8 mouse cellular contexts compared by ENCODE assay signal in the genomic region with DNA sequence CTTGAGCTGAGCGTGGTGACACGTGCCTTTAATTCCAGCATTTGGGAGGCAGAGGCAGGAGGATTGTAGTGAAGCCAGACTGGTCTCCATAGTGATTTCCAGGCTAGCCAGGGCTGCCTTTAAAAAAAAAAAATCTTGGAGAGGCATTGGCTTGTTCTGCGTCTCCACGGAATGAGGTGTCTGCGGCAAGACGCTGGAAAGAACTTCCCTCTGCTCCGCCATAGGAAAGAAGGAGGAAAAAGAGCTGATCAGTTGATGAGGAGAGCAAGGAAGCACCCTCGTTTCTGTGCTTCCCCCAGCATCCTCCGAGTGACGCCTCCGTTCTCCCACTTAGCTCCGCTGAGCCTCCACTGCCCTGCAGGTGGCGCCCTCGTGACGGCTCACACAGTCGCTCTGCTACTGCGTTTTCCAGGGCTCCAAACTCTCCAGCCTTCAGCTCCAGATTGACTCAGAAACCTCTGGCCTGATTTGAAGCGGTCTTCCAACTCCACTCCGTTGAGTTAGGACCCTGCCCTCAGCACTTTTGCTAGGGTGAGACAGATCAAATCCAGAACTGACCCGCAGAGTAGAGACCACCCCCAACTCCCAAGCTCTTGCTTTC. TPM values are rescaled to one million over a fixed set of nuclear protein-coding genes. Genes with fewer than 3 reads are reported as not detected.
DNase-seq lines count a peak whose midpoint lies in the region; ATAC-seq and TF ChIP-seq lines count a peak whose summit lies in the region.

No protein-coding gene starts in this region.

- TF ChIP-seq POLR2A in brain, embryonic 14.5 days (IDR thresholded peaks at IDR 0.05; ENCODE audit: borderline replicate concordance, extremely low read depth, insufficient read depth, insufficient read length, poor library complexity, severe bottlenecking) = no peak

- H3K27ac ChIP-seq in forebrain, embryonic 11.5 days (ENCODE audit: low read depth, low read length) = no peak overlapping the region
- H3K27ac ChIP-seq in heart, embryonic 16.5 days (ENCODE audit: low read length) = no peak overlapping the region
- H3K27ac ChIP-seq in liver, embryonic 16.5 days (ENCODE audit: low read length) = no peak overlapping the region
- H3K27ac ChIP-seq in neural tube, embryonic 13.5 days (replicated peaks) = no peak overlapping the region

- TF ChIP-seq CTCF in C2C12 (IDR thresholded peaks at IDR 0.05; ENCODE audit: control insufficient read depth, insufficient read depth, insufficient read length) = peak; percentile 98
- peak; percentile 98 for TF ChIP-seq CTCF in brain, embryonic 14.5 days (IDR thresholded peaks at IDR 0.05; ENCODE audit: borderline replicate concordance, extremely low read depth, insufficient read depth, insufficient read length)

- peak overlapping the region; percentile 25 for H3K4me2 ChIP-seq in forebrain, embryonic 11.5 days (ENCODE audit: low read depth, low read length, severe bottlenecking)
- peak overlapping the region; percentile 40 for H3K4me2 ChIP-seq in heart, embryonic 16.5 days (ENCODE audit: low read depth, low read length)
- H3K4me2 ChIP-seq in liver, embryonic 16.5 days (ENCODE audit: low read depth, low read length) = no peak overlapping the region
- H3K4me2 ChIP-seq in neural tube, embryonic 13.5 days = peak overlapping the region; percentile 48

- DNase-seq in brain, embryonic 14.5 days (ENCODE audit: low read depth) = peak; percentile 90
- DNase-seq in forebrain, embryonic 11.5 days (ENCODE audit: low spot score) = peak; percentile 93
- peak; percentile 81 to 96 for DNase-seq in kidney, postnatal 36 days
- peak; percentile 61 for DNase-seq in telencephalon, adult 2 months (ENCODE audit: low read depth, low spot score)

- H3K36me3 ChIP-seq in C2C12 (ENCODE audit: control insufficient read depth, insufficient read depth) = no peaks in the 10 kb centered on the region
- H3K36me3 ChIP-seq in forebrain, embryonic 11.5 days (ENCODE audit: control insufficient read depth, insufficient read depth, low read length) = no peaks in the 10 kb centered on the region
- H3K36me3 ChIP-seq in heart, embryonic 16.5 days (ENCODE audit: control insufficient read depth, insufficient read depth) = no peaks in the 10 kb centered on the region
- H3K36me3 ChIP-seq in liver, embryonic 16.5 days (ENCODE audit: control insufficient read depth, insufficient read depth) = no peaks in the 10 kb centered on the region
- H3K36me3 ChIP-seq in neural tube, embryonic 13.5 days = no peaks in the 10 kb centered on the region

- H3K9me3 ChIP-seq in forebrain, embryonic 11.5 days (ENCODE audit: control insufficient read depth, low read length) = no peaks in the 10 kb centered on the region
- H3K9me3 ChIP-seq in heart, embryonic 16.5 days (replicated peaks; ENCODE audit: control insufficient read depth, low read length) = no peaks in the 10 kb centered on the region
- no peaks in the 10 kb centered on the region for H3K9me3 ChIP-seq in liver, embryonic 16.5 days (replicated peaks; ENCODE audit: control insufficient read depth, low read length)
- H3K9me3 ChIP-seq in neural tube, embryonic 13.5 days = no peaks in the 10 kb centered on the region

- H3K79me2 ChIP-seq in C2C12 (ENCODE audit: control insufficient read depth, insufficient read depth) = no peaks in the 10 kb centered on the region

- no peak overlapping the region for H3K9ac ChIP-seq in forebrain, embryonic 11.5 days (ENCODE audit: low read length)
- H3K9ac ChIP-seq in heart, embryonic 16.5 days (ENCODE audit: low read length) = no peak overlapping the region
- H3K9ac ChIP-seq in liver, embryonic 16.5 days (ENCODE audit: low read depth, low read length) = no peak overlapping the region
- peak overlapping the region; percentile 48; the same call in 1 of the 2 replicates for H3K9ac ChIP-seq in neural tube, embryonic 13.5 days

- ATAC-seq in forebrain, embryonic 11.5 days (replicated peaks; ENCODE audit: low FRiP score) = 0 out of 2 replicates have a peak, but pooled peaks have one; percentile 55
- ATAC-seq in heart, embryonic 16.5 days (replicated peaks; ENCODE audit: extremely low read depth, insufficient read depth, low FRiP score) = 0 out of 2 replicates have a peak, but pooled peaks have one; percentile 58
- 0 out of 2 replicates have a peak, but pooled peaks have one; percentile 39 for ATAC-seq in liver, embryonic 16.5 days (ENCODE audit: low read depth)
- peak; percentile 76; the same call in 1 of the 2 replicates for ATAC-seq in neural tube, embryonic 13.5 days (ENCODE audit: low read depth)

- H3K4me3 ChIP-seq in C2C12 (ENCODE audit: insufficient read depth, poor library complexity, severe bottlenecking) = no peak overlapping the region
- no peak overlapping the region for H3K4me3 ChIP-seq in forebrain, embryonic 11.5 days (ENCODE audit: low read depth, low read length)
- no peak overlapping the region for H3K4me3 ChIP-seq in heart, embryonic 16.5 days (ENCODE audit: low read length)
- no peak overlapping the region for H3K4me3 ChIP-seq in liver, embryonic 16.5 days (ENCODE audit: low read depth, low read length)
- H3K4me3 ChIP-seq in neural tube, embryonic 13.5 days = no peak overlapping the region

- no peaks in the 10 kb centered on the region for H3K27me3 ChIP-seq in C2C12 (ENCODE audit: control insufficient read depth, insufficient read depth, insufficient read length)
- H3K27me3 ChIP-seq in forebrain, embryonic 11.5 days (ENCODE audit: control insufficient read depth, insufficient read depth, low read length) = no peaks in the 10 kb centered on the region
- no peaks in the 10 kb centered on the region for H3K27me3 ChIP-seq in heart, embryonic 16.5 days (ENCODE audit: control insufficient read depth, insufficient read depth, low read length)
- no peaks in the 10 kb centered on the region for H3K27me3 ChIP-seq in liver, embryonic 16.5 days (ENCODE audit: control insufficient read depth, insufficient read depth, low read depth, low read length)
- no peaks in the 10 kb centered on the region for H3K27me3 ChIP-seq in neural tube, embryonic 13.5 days

- WGBS in forebrain, embryonic 11.5 days = 5% methylated on average over 20 of the region's 20 CpGs
- WGBS in heart, embryonic 16.5 days = 7% methylated on average over 20 of the region's 20 CpGs
- 5% methylated on average over 20 of the region's 20 CpGs for WGBS in liver, embryonic 16.5 days (ENCODE audit: insufficient replicate concordance)
- WGBS in neural tube, embryonic 13.5 days = 6% methylated on average over 20 of the region's 20 CpGs

- no peak overlapping the region for H3ac ChIP-seq in C2C12 (ENCODE audit: control insufficient read depth, insufficient read length, low read depth)

- H3K4me1 ChIP-seq in forebrain, embryonic 11.5 days (replicated peaks; ENCODE audit: control insufficient read depth, insufficient read depth, low read length) = no peaks in the 10 kb centered on the region
- H3K4me1 ChIP-seq in heart, embryonic 16.5 days (ENCODE audit: control insufficient read depth, insufficient read depth, low read length) = no peaks in the 10 kb centered on the region
- H3K4me1 ChIP-seq in liver, embryonic 16.5 days (ENCODE audit: control insufficient read depth, low read depth, low read length) = no peaks in the 10 kb centered on the region
- H3K4me1 ChIP-seq in neural tube, embryonic 13.5 days (replicated peaks) = no peaks in the 10 kb centered on the region

- H3K79me3 ChIP-seq in C2C12 (ENCODE audit: low read depth) = no peaks in the 10 kb centered on the region

TF ChIP-seq in C2C12, 6 proteins besides CTCF, POLR2A, EP300 and RAD21:
- TF ChIP-seq MYOD1 (IDR thresholded peaks at IDR 0.05; ENCODE audit: control insufficient read depth, insufficient read length, low read depth) = no peak
- TF ChIP-seq CEBPB (IDR thresholded peaks at IDR 0.05; ENCODE audit: low read depth) = no peak
- TF ChIP-seq MYOG (IDR thresholded peaks at IDR 0.05; ENCODE audit: control insufficient read depth, extremely low read depth, insufficient read length) = no peak
- TF ChIP-seq MAX (IDR thresholded peaks at IDR 0.05) = no peak
- no peak for TF ChIP-seq USF1 (IDR thresholded peaks at IDR 0.05; ENCODE audit: low read depth)
- no peak for TF ChIP-seq FOSL1 (IDR thresholded peaks at IDR 0.05; ENCODE audit: insufficient read depth, low read length, poor library complexity, severe bottlenecking)

RNA-seq across cellular contexts. Expression of a gene that starts 13.5 kb away (rescaled TPM):
- 0.04 TPM for polyA plus RNA-seq in C2C12 (2012; fragmentation: generic; extraction: Trizol)
- 0.33 and 0.53 TPM in 2 replicates for polyA plus RNA-seq in brain, embryonic 14.5 days (2012; rRNA removed)
- polyA plus RNA-seq in forebrain, embryonic 11.5 days (2014; fragmentation: Nextera tagmentation; extraction: Ambion mirVana) = 0.49 and 0.60 TPM in 2 replicates
- 1.1 and 1.3 TPM in 2 replicates for polyA plus RNA-seq in heart, embryonic 16.5 days (2015; fragmentation: Nextera tagmentation; extraction: Ambion mirVana)
- 0.19 and 0.92 TPM in 2 replicates for polyA plus RNA-seq in liver, embryonic 16.5 days (2015; fragmentation: Nextera tagmentation; extraction: Ambion mirVana)
- 0.10 and 0.18 TPM in 2 replicates for polyA plus RNA-seq in neural tube, embryonic 13.5 days (2015; fragmentation: Nextera tagmentation; extraction: Ambion mirVana)
